Mouse (Mus musculus) E14TG2a.4 (cell line): ENCODE measurements around the gene Atg4b.

Experiments
- CTCF ChIP-seq: conservative IDR thresholded peaks from 2 replicates; pipeline ENCODE4 v1.5.1; 2014; ENCODE audit warnings: low read length
- NANOG ChIP-seq: IDR thresholded peaks from 2 replicates; pipeline ENCODE4 v1.6.1; 2014; ENCODE audit warnings: borderline replicate concordance, low read length, mixed read lengths
- POU5F1 ChIP-seq: IDR thresholded peaks from 2 replicates; pipeline ENCODE4 v1.6.1; 2014; ENCODE audit warnings: low read length, borderline replicate concordance

DNA sequence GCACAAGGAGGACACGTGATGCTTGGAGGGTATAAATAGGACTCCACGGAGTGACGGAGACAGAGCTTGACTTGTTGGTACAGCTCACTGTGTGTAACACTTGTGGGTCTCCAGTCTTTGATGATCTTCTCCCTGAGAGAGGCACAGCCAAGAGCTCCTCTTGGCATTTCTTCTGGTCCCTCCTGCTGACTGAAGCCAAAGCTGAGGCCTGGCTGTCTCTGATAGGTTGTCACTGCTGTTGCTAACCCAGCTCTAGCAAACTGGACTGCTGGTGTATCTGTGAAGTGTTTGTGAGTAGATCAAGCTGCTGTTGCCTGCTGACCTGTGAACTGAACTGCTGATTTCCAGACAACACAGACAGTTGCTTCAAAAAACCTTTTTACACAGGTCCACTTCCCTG, 18.6 kb downstream of the Atg4b start:
- TF ChIP-seq CTCF (no peak), POU5F1 (no peak), NANOG (no peak)
